In genomic region chr13:54936173-54936572, GRCm38 (mm10) we compare ENCODE assay signal across 10 mouse cellular contexts. TPM values are rescaled to one million over a fixed set of nuclear protein-coding genes. Genes with fewer than 3 reads are reported as not detected.
DNase-seq lines count a peak whose midpoint lies in the region; ATAC-seq lines count a peak whose summit lies in the region.
"Had no signal": no experiment of that assay in that cellular context is flagged by ENCODE, and none has a peak within 500 bp of the region (broad histone marks: within the 10 kb centered on the region; RNA-seq: fewer than 3 reads in every experiment).

No protein-coding gene starts in this region.

- no peaks in the 10 kb centered on the region for H3K36me3 ChIP-seq in hindbrain, embryonic 15.5 days
- no peaks in the 10 kb centered on the region for H3K36me3 ChIP-seq in hindbrain, embryonic 11.5 days (ENCODE audit: control insufficient read depth, insufficient read depth, low read length)
- H3K36me3 ChIP-seq: heart, embryonic 12.5 days; limb, embryonic 12.5 days had no signal

- no peak overlapping the region for H3K4me2 ChIP-seq in hindbrain, embryonic 15.5 days
- H3K4me2 ChIP-seq in hindbrain, embryonic 11.5 days (replicated peaks; ENCODE audit: low read depth, low read length): no peak overlapping the region
- H3K4me2 ChIP-seq: heart, embryonic 12.5 days; limb, embryonic 12.5 days had no signal

- no peak overlapping the region; the same call in 1 of the 2 replicates for H3K27ac ChIP-seq in hindbrain, embryonic 15.5 days (replicated peaks)
- H3K27ac ChIP-seq in hindbrain, embryonic 11.5 days (ENCODE audit: low read depth, low read length): no peak overlapping the region
- H3K27ac ChIP-seq: limb, embryonic 12.5 days had no signal

- no peak overlapping the region for H3K9ac ChIP-seq in hindbrain, embryonic 15.5 days
- H3K9ac ChIP-seq in hindbrain, embryonic 11.5 days (ENCODE audit: low read depth, low read length): no peak overlapping the region
- H3K9ac ChIP-seq: heart, embryonic 12.5 days; limb, embryonic 12.5 days had no signal

- H3K9me3 ChIP-seq in hindbrain, embryonic 15.5 days: no peaks in the 10 kb centered on the region
- H3K9me3 ChIP-seq in hindbrain, embryonic 11.5 days (ENCODE audit: control insufficient read depth, low read length): no peaks in the 10 kb centered on the region
- H3K9me3 ChIP-seq: heart, embryonic 12.5 days; limb, embryonic 12.5 days had no signal

- no peak for DNase-seq in hindbrain, embryonic 11.5 days (ENCODE audit: low spot score)
- peak; percentile 35 for DNase-seq in cerebellum, adult 8-10 months
- DNase-seq in gastrocnemius, postnatal 25 days: peak; percentile 11
- peak; percentile 89 for DNase-seq in left cerebral cortex, postnatal 4 days
- DNase-seq in kidney, postnatal 14 days: no peak
- DNase-seq in kidney, postnatal 4 days: no peak
- DNase-seq: kidney, adult 11 months had no signal

- intact Hi-C loops in left cerebral cortex, postnatal 4 days (cut with DNase I): no loop called here

- H3K27me3 ChIP-seq in hindbrain, embryonic 15.5 days: no peaks in the 10 kb centered on the region
- H3K27me3 ChIP-seq in hindbrain, embryonic 11.5 days (ENCODE audit: control insufficient read depth, insufficient read depth, low read length): no peaks in the 10 kb centered on the region; the same call in 1 of the 2 replicates

- 43% methylated on average over 6 of the region's 6 CpGs for WGBS in hindbrain, embryonic 15.5 days
- WGBS in hindbrain, embryonic 11.5 days: 77% methylated on average over 6 of the region's 6 CpGs

- ATAC-seq in hindbrain, embryonic 15.5 days (ENCODE audit: low FRiP score, low read depth): peak; percentile 52; the same call in 1 of the 2 replicates
- no peak for ATAC-seq in hindbrain, embryonic 11.5 days (ENCODE audit: low FRiP score)

- H3K4me3 ChIP-seq in hindbrain, embryonic 15.5 days: no peak overlapping the region
- no peak overlapping the region for H3K4me3 ChIP-seq in hindbrain, embryonic 11.5 days (ENCODE audit: low read depth, low read length)
- H3K4me3 ChIP-seq: heart, embryonic 12.5 days; limb, embryonic 12.5 days had no signal

- peaks cover 32% of the 10 kb centered on the region for H3K4me1 ChIP-seq in hindbrain, embryonic 15.5 days (replicated peaks)
- H3K4me1 ChIP-seq in hindbrain, embryonic 11.5 days (replicated peaks; ENCODE audit: control insufficient read depth, insufficient read depth, low read length): no peaks in the 10 kb centered on the region
- H3K4me1 ChIP-seq: limb, embryonic 12.5 days had no signal

RNA-seq across cellular contexts. Expression of gene Unc5a, which starts 13.0 kb away (rescaled TPM):
- 13.2 and 16.0 TPM in 2 replicates for polyA plus RNA-seq in hindbrain, embryonic 15.5 days (2015; fragmentation: Nextera tagmentation; extraction: Ambion mirVana)
- 2.7 and 2.9 TPM in 2 replicates for polyA plus RNA-seq in hindbrain, embryonic 11.5 days (2014; fragmentation: Nextera tagmentation; extraction: Ambion mirVana)
- 1 to 10 TPM; 8.7 to 9.0 TPM for total RNA-seq in gastrocnemius, postnatal 25 days (2021)
- total RNA-seq in left cerebral cortex, postnatal 4 days (2021): 10 to 100 TPM; 51.7 to 52.6 TPM

Comparison
In these comparisons a context has a peak if more than half of its experiments do, and no peak if none do; other contexts are left out.
1. DNase-seq: peak in cerebellum, adult 8-10 months (single experiment), gastrocnemius, postnatal 25 days (single experiment) and left cerebral cortex, postnatal 4 days (single experiment); none in hindbrain, embryonic 11.5 days (single experiment), kidney, postnatal 14 days (single experiment) and kidney, postnatal 4 days (0 of 2).
2. RNA of gene Unc5a, which starts 13.0 kb away (total RNA-seq): 51.7 to 52.6 TPM in left cerebral cortex, postnatal 4 days; 8.7 to 9.0 TPM in gastrocnemius, postnatal 25 days; every median in the first group is over 4 times any median in the second.